In the genomic region with DNA sequence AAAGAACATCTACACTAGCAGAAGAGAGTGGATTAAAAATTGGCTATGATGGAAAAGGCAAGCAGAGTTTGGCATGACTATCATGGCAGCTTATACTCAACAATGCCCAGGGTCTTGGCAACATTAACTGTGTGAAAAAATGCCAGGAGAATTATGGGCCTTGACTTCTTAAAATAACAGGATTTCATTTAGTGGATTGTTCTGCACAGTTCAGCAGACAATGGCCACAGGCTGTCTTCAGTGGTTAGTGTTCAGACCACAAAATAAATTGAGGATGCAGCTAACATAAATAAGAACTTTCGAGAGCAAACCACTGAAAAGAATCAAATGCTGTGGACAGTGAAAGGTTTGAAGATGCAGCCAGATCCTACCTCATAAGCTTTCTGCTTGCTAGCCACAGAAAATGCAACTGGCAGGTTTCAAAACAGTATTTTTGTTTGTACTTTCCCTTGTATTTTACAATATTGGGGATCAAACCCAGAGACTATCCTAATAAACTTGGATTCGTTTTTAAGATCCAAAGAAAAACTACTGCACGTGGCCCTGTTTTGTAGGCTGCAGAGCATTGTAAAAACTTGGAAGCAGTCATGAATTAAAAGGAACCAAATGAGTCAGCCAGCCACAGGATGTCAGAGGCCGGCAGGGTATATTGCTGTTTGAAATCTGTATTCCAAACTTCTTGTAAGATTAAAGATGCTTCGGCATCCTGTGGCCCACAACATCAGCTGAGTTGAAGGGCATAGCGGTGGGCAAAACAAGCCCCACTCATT, we compare ENCODE assay signal across 19 mouse cellular contexts.
DNase-seq lines count a peak whose midpoint lies in the region; ATAC-seq lines count a peak whose summit lies in the region.
"Had no signal": no experiment of that assay in that cellular context is flagged by ENCODE, and none has a peak within 500 bp of the region (broad histone marks: within the 10 kb centered on the region; RNA-seq: fewer than 3 reads in every experiment).

No protein-coding gene starts in this region.

- no peaks in the 10 kb centered on the region for H3K9me3 ChIP-seq in hindbrain, embryonic 16.5 days (ENCODE audit: control insufficient read depth, low read length)
- no peaks in the 10 kb centered on the region for H3K9me3 ChIP-seq in hindbrain, embryonic 11.5 days (ENCODE audit: control insufficient read depth, low read length)
- H3K9me3 ChIP-seq: hindbrain, embryonic 12.5 days; kidney, embryonic 15.5 days; midbrain, embryonic 12.5 days had no signal

- WGBS in hindbrain, embryonic 16.5 days, result 68% methylated on average over 6 of the region's 6 CpGs
- 90% methylated on average over 6 of the region's 6 CpGs for WGBS in hindbrain, embryonic 11.5 days

- H3K4me3 ChIP-seq in hindbrain, embryonic 16.5 days (ENCODE audit: low read length), result no peak overlapping the region
- H3K4me3 ChIP-seq in hindbrain, embryonic 11.5 days (ENCODE audit: low read depth, low read length), result no peak overlapping the region
- H3K4me3 ChIP-seq: hindbrain, embryonic 12.5 days; kidney, embryonic 15.5 days; midbrain, embryonic 12.5 days had no signal

- peak; percentile 53 to 77 for DNase-seq in cerebellum, postnatal 14 days
- no peak for DNase-seq in hindbrain, embryonic 11.5 days (ENCODE audit: low spot score)
- DNase-seq in NIH3T3 (ENCODE audit: low read depth), result peak; percentile 61
- peak; percentile 47 for DNase-seq in gonadal fat pad, adult 2 months (ENCODE audit: low read depth)
- DNase-seq: adrenal gland, postnatal 14 days; cerebellum, adult 8-10 months; heart, adult 11 months; liver; lung, adult 18-20 months; lung, postnatal 4 days; thymus, postnatal 4 days had no signal

- no peaks in the 10 kb centered on the region for H3K36me3 ChIP-seq in hindbrain, embryonic 16.5 days (ENCODE audit: control insufficient read depth, insufficient read depth, low read length)
- H3K36me3 ChIP-seq in hindbrain, embryonic 11.5 days (ENCODE audit: control insufficient read depth, insufficient read depth, low read length), result no peaks in the 10 kb centered on the region
- H3K36me3 ChIP-seq: hindbrain, embryonic 12.5 days; kidney, embryonic 15.5 days; midbrain, embryonic 12.5 days had no signal

- H3K4me1 ChIP-seq in hindbrain, embryonic 16.5 days (ENCODE audit: control insufficient read depth, insufficient read depth, low read depth, low read length), result no peaks in the 10 kb centered on the region
- H3K4me1 ChIP-seq in hindbrain, embryonic 11.5 days (replicated peaks; ENCODE audit: control insufficient read depth, insufficient read depth, low read length), result no peaks in the 10 kb centered on the region
- H3K4me1 ChIP-seq: hindbrain, embryonic 12.5 days; kidney, embryonic 15.5 days; midbrain, embryonic 12.5 days had no signal

- no peaks in the 10 kb centered on the region for H3K27me3 ChIP-seq in hindbrain, embryonic 16.5 days (replicated peaks; ENCODE audit: control insufficient read depth, insufficient read depth, low read length)
- no peaks in the 10 kb centered on the region for H3K27me3 ChIP-seq in hindbrain, embryonic 11.5 days (ENCODE audit: control insufficient read depth, insufficient read depth, low read length)
- H3K27me3 ChIP-seq: hindbrain, embryonic 12.5 days; kidney, embryonic 15.5 days; midbrain, embryonic 12.5 days had no signal

- no peak overlapping the region for H3K9ac ChIP-seq in hindbrain, embryonic 16.5 days (ENCODE audit: low read depth, low read length)
- no peak overlapping the region for H3K9ac ChIP-seq in hindbrain, embryonic 11.5 days (ENCODE audit: low read depth, low read length)
- H3K9ac ChIP-seq: hindbrain, embryonic 12.5 days; kidney, embryonic 15.5 days; midbrain, embryonic 12.5 days had no signal

- no peak overlapping the region for H3K4me2 ChIP-seq in hindbrain, embryonic 16.5 days (ENCODE audit: low read length)
- no peak overlapping the region for H3K4me2 ChIP-seq in hindbrain, embryonic 11.5 days (replicated peaks; ENCODE audit: low read depth, low read length)
- H3K4me2 ChIP-seq: hindbrain, embryonic 12.5 days; kidney, embryonic 15.5 days; midbrain, embryonic 12.5 days had no signal

- no peak overlapping the region for H3K27ac ChIP-seq in hindbrain, embryonic 16.5 days (ENCODE audit: low read depth, low read length)
- H3K27ac ChIP-seq in hindbrain, embryonic 11.5 days (ENCODE audit: low read depth, low read length), result no peak overlapping the region
- H3K27ac ChIP-seq: hindbrain, embryonic 12.5 days; kidney, embryonic 15.5 days; midbrain, embryonic 12.5 days had no signal

- no peak for ATAC-seq in cerebellum, adult (ENCODE audit: insufficient number of reproducible peaks, low FRiP score, low TSS enrichment)
- ATAC-seq in hindbrain, embryonic 16.5 days, result peak; percentile 40; the same call in 1 of the 2 replicates
- ATAC-seq in hindbrain, embryonic 11.5 days (ENCODE audit: low FRiP score), result no peak
- no peak for ATAC-seq in erythroblast, adult 5-6 weeks (replicated peaks; ENCODE audit: low FRiP score, poor library complexity, severe bottlenecking)
- no peak for ATAC-seq in megakaryocyte-erythroid progenitor cell, adult 5-6 weeks (replicated peaks; ENCODE audit: low FRiP score, low TSS enrichment, poor library complexity, severe bottlenecking)
- ATAC-seq: intestine, embryonic 16.5 days had no signal
